Mouse (Mus musculus) heart, adult 9 months (tissue): ENCODE measurements around the gene Gm28048.
A peak's percentile ranks its signal among the peaks of the same experiment; 100 is the strongest.

Experiments used
- DNase-seq, 2 experiments: peaks; one replicate each; pipeline ENCODE4 v3.0.0; 2022; ENCODE audit warnings: low spot score in 2 of 2

Gm28048 gene

DNA sequence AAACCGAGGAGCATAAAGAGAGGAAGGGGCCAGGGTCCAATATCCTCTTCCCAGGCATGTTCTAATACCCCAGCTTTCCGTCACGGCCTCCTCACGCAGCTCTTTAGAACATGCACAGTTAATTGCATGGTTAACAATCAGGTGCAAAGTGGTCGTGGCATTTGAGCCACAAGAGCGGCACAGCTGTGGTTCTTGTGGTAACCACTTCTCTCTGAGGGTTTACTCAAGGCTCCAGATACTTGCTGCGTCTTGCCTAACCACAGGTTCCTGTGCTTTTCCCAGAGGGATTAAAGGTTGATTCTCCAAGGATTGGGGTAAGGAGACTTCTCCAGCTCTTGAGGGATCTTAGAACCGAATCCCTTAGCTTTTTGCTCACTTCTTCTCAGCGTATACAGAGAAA is 90.6 kb downstream of the Gm28048 start:
- DNase-seq: no peak

DNA sequence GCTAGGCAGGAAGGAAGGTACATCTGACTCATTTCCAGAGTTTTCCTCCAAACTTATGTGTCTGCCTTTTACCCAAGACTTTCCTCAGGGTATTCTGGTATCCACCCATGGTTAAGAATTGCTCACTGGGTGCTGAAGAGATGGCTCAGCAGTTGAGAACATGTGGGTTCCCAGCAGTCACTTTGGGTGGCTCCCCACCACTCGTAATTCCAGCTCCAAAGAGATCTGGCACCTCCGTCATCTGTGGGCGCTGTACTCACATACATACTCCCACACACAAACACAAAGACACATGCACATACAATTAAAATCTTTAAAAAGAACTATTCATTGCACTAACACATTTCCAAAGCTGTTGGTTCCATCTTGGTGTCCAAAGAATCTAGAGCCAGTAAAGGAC is 92.7 kb downstream of the Gm28048 start:
- no peak for DNase-seq

GRCm38 (mm10) chr11:22886991-22887390 is 94.9 kb downstream of the Gm28048 start:
- no peak for DNase-seq

DNA sequence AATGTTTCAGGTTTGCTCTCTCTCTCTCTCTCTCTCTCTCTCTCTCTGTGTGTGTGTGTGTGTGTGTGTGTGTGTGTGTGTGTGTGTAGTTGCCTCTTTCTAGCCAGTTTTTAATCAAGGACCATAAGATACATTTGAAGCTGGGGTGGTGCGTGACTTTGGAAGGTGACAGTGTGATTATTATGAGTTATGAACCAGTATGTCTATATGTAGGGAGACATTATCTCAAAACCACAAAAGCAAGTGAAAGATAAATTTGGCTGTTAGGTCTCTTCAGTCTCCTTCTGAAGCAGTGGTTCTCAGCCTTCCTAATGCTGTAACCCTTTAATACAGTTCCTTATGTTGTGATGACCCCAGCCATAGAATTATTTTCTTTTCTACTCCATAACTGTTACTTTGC is 96.5 kb downstream of the Gm28048 start:
- no peak for DNase-seq

- no peak for DNase-seq
Measured at GRCm38 (mm10) chr11:22883676-22884075, 98.2 kb downstream of the Gm28048 start.

- DNase-seq: no peak
Measured at GRCm38 (mm10) chr11:22882926-22883325, 99.0 kb downstream of the Gm28048 start.

DNA sequence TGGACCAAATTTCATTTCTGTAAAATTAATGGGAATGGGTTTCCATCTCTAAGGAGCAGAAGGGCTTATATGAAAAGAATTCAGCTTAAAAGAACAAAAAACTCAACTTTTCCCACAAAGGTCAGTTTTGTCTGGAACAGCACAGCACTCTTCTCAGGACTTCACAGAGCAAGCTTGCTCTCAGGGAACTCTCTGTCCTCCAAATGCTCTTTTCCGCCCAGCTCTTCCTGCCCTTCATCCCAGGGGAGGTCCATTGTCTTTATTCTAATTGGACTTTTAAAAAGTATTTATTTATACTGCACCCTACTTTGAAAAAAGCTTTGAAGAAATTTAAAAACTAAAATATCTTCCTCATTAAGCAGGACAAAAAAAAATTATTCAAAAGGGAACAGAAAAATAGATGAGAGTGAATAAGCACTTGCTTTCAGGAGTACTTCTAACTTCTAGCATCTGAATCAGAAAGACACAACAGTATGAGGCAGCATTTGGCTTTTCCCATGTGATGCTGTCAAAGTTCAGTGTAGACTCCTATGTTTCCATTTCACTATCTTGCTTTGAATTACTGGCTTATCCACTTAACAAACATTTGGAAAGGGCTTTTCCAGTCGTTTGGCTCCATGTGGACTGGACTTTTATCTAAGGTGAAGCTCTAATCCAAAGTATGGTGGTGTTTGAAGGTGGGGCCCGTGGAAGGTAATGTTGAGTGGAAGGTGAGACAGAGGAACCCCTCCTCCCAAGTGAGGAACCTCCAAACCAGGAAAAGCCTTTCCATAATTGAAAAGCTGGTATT is 101.3 kb downstream of the Gm28048 start:
- DNase-seq: no peak

DNA sequence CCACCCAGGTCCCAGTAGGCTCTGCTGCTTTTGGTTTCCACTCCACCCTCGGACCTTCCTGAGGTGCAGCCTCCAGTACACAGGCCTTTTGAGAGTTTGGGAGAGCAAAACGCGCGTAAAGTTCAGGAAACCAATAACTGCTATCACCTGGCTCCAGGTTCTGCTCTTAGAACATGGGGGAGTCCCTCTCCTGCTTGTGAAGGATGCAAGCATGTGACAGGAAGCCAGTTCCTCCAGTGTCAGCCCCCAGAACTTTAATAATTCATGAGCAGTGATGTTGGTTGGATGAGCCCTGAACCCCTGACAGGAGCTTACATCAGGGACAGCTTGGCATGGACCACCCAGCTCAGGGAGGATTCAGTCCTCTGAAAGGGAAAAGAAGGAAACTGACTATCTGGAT is 102.2 kb downstream of the Gm28048 start:
- DNase-seq: no peak

- DNase-seq: no peak
Measured at GRCm38 (mm10) chr11:22876680-22877330, 105.1 kb downstream of the Gm28048 start.

DNA sequence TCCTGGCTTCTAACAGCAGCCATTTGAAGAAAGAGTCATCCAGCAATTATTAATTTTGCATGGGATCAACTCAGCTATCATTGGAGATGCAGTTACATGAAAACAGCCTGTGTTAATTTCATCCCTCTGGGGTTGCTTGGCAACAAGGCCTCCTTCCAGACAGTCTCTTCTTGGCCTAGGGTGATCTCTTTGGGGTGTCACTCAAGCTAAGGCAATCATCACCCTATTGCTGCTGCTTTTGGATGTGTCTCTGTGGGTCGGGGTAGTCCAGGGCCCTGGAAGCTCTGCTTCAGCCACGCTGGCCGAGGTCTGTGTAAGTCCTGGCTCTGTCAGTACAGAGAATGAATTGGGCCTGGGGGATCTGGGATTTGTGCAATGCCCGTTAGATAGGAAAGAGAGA is 106.6 kb downstream of the Gm28048 start:
- no peak for DNase-seq

- DNase-seq: no peak
Measured at GRCm38 (mm10) chr11:22874747-22875146, 107.1 kb downstream of the Gm28048 start.

- peak; percentile 51 to 59 for DNase-seq
Measured at GRCm38 (mm10) chr11:22873383-22873782, 108.5 kb downstream of the Gm28048 start.

DNA sequence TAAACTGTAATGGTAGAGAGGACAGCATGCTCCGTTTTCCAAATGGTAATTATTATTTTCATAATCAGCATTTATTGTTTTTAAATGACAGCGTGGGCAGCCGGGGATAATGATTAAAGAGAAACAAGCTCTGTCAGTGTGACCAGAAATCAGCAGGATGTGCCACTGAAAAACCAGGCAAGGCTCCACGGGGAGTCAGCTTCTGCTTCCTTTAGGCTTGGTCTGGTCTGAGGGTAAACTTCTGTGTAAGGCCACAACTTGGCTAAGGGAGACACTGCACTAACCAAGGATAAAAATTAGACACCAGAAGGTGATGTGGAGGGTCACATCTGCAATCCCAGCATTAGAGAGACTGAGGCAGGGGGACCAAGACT is 109.6 kb downstream of the Gm28048 start:
- no peak for DNase-seq

DNA sequence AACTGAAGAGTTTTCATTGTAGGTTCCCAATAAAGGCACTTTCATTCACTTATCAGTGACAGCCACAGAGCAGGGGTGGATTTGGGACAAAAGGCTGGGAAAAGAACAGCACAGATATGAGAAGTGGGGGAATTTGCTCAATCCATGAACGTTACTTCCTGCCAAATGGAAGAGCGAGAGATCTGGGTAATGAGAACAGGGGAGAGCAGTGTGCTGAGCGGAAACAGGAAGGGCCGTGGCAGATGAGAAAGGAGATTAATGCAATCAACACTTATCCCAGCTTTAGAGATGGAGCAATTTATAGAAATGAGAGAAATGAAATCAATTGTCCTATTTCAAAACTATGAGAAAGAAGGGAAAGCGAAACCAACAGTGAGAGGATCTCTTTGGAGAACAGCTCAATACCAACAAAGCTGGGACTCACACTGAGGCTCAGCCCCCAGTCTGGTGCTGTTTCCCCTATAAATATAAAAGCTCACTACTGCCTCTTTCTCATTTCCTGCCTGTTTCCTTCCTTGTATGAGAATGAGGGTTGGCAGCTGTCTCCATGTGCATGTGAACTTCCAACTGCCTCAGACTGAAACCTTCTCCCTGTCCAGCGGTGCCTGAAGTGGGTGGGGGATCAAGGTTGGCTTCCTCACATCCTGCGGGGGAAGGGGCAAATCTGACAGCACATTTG is 110.1 kb downstream of the Gm28048 start:
- peak; percentile 42 to 55 for DNase-seq

- DNase-seq: no peak
Measured at GRCm38 (mm10) chr11:22868582-22868981, 113.3 kb downstream of the Gm28048 start.

DNA sequence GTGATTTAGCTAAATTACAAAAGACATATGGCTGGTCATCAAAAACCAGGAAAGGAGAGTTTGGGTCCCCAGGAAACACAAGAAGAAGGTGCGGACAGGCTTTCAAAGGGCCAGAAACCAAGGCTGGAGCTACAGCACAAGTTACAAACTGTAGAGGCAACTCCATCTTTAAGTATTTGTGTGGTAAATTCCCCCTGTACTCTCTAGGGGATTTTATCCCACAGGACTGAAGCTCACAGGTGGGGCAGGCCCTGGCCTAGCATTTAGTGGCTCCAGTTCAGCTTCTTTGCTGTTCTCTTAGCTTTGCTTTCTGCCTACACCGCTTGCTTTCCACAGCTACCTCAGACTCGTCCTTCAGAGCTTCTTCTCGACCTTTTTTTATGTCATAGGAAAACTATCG is 114.2 kb downstream of the Gm28048 start:
- DNase-seq: no peak

DNA sequence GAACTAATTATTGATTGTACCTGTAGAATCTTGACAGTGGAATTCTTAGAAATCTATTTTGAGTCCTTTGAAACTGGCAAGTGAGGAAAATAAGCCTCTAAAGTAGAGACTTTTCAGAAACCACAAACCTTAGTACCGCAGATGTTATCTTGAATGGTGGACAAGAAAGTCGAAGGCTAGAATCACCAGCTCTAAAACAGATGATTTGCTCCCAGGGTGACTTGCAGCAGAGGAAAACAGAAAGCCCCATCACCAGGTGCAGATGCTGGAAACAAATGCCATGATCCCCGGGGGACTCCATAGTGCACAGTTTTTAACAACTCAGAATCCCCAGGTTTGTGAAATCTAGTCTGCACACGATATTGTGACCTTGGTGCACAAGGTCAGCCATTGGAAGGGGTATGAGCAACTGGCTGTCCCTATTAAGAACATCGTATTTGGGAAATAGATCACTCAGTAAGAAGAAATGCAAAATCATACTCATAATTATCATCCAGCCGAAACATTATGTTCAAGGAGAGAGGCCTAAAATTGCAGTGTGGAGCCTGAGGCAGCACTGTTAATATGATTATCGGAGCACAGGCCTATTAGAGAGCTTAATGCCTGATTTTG is 116.1 kb downstream of the Gm28048 start:
- no peak for DNase-seq

- DNase-seq: no peak
Measured at GRCm38 (mm10) chr11:22864305-22865060, 117.4 kb downstream of the Gm28048 start.

- no peak for DNase-seq
Measured at GRCm38 (mm10) chr11:22863581-22863980, 118.3 kb downstream of the Gm28048 start.

DNA sequence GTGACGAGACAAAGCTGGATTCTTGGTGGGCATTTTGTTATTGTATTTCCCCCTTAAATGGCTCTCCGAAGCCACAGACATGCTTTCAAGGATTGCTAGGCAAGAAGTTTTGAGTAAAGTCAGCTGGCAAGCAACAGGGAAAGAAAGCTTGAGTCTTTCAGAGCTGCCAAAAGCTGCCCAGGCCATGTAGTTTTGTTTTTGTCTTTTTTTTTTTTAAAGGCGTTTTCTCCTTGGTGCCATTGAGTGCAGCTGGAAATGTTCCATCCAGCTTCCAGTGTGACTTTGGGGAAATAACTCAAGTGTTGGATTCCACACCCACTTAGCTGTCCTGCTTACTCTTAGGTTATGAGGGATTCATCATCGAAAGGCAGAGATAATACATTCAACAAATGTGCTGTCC is 120.6 kb downstream of the Gm28048 start:
- DNase-seq: no peak

GRCm38 (mm10) chr11:22860335-22861227 is 121.3 kb downstream of the Gm28048 start, which contains the start of gene B3gnt2:
TSS of gene B3gnt2 (minus strand) at chr11:22860961.
- peak; percentile 54 for DNase-seq
